Mouse (Mus musculus) intestine, postnatal 0 days (tissue): ENCODE measurements around the gene Sec14l2. TPM values are rescaled to one million over a fixed set of nuclear protein-coding genes. Genes with fewer than 3 reads are reported as not detected.

ENCODE experiments used
- ATAC-seq: fragments of 200-750 bp; cut with Nextera tagmentation; 2 replicates; pipeline ENCODE4 v1.8.0; 2017; ENCODE audit warnings: mild to moderate bottlenecking, moderate TSS enrichment, moderate library complexity
- H3K27ac ChIP-seq: fragments of 300-500 bp; sonication (generic); 2 replicates; pipeline ENCODE4 v1.5.1; 2014; ENCODE audit warnings: mild to moderate bottlenecking, low read depth, low read length, moderate library complexity
- H3K27me3 ChIP-seq: fragments of 300-500 bp; sonication (generic); replicated peaks from 2 replicates; pipeline ENCODE4 v1.6.1; 2014; ENCODE audit warnings: low read length, mixed read lengths; ENCODE audit not compliant: control insufficient read depth, insufficient read depth
- H3K36me3 ChIP-seq: fragments of 300-500 bp; sonication (generic); 2 replicates; pipeline ENCODE4 v1.6.1; 2014; ENCODE audit warnings: mild to moderate bottlenecking, moderate library complexity; ENCODE audit not compliant: control insufficient read depth, insufficient read depth
- H3K4me1 ChIP-seq: fragments of 300-500 bp; sonication (generic); replicated peaks from 2 replicates; pipeline ENCODE4 v1.6.1; 2014; ENCODE audit warnings: antibody characterized with exemption, low read length, mixed read lengths; ENCODE audit not compliant: control insufficient read depth, insufficient read depth
- H3K4me2 ChIP-seq: fragments of 300-500 bp; sonication (generic); replicated peaks from 2 replicates; pipeline ENCODE4 v1.6.1; 2014; ENCODE audit warnings: low read depth, mild to moderate bottlenecking, moderate library complexity
- H3K4me3 ChIP-seq: fragments of 300-500 bp; sonication (generic); 2 replicates; pipeline ENCODE4 v1.5.1; 2014; ENCODE audit warnings: low read depth, low read length
- H3K9ac ChIP-seq: fragments of 300-500 bp; sonication (generic); 2 replicates; pipeline ENCODE4 v1.6.1; 2014; ENCODE audit warnings: mild to moderate bottlenecking, low read depth, low read length
- H3K9me3 ChIP-seq: fragments of 300-500 bp; sonication (generic); 2 replicates; pipeline ENCODE4 v1.6.1; 2016; ENCODE audit warnings: mixed run types; ENCODE audit not compliant: control insufficient read depth
- CTCF ChIP-seq: sonication (generic); IDR thresholded peaks from 2 replicates; pipeline ENCODE4 v1.5.1; 2016; ENCODE audit warnings: low read depth, mild to moderate bottlenecking, control low read depth, antibody characterized with exemption, moderate library complexity
- WGBS: fragments of 180-500 bp; shearing (Covaris S2); extraction: QIAGEN DNeasy Blood & Tissue Kit; methylation state at CpG from one replicate; pipeline ENCODE4 v1.1.7; 2014; 5-methylcytosine and 5-hydroxymethylcytosine counted together
- polyA plus RNA-seq: library from polyadenylated mRNA; unstranded; fragments of >200 nt; fragmentation: Nextera tagmentation; extraction: Ambion mirVana; gene quantifications from 2 replicates; pipeline ENCODE4 v1.2.1, GENCODE M21; 2015

Gene Sec14l2
- polyA plus RNA-seq, 1 experiment from 2014 or later, result 7.6 TPM

DNA sequence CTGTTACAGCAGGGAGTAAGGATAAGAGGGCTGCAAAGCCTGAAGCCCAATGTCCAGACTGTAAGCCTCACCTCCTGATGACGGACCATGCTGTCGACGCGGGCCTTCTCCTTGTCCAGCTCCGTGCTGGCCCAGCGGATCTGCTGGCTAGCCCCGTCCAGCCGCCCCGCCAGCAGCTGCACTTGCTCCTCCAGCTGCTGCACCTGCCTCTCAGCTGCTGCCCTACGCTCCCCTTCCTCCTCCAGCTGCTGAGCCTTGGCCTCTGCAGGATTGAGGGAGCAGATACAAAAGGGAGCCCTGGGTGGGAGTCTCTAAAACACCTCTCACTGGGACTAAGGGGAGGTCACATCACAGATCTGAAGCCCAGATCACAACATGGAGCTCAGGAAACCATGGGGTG lies 23.9 kb upstream of the Sec14l2 start:
- H3K4me1 ChIP-seq, result no peaks in the 10 kb centered on the region
- H3K4me3 ChIP-seq, result no peak overlapping the region
- 89% methylated on average over 10 of the region's 10 CpGs for WGBS
- no peak overlapping the region for H3K27ac ChIP-seq
- H3K27me3 ChIP-seq, result no peaks in the 10 kb centered on the region
- H3K9me3 ChIP-seq, result no peaks in the 10 kb centered on the region
- H3K36me3 ChIP-seq, result peaks cover 20% of the 10 kb centered on the region
- H3K4me2 ChIP-seq, result no peak overlapping the region
- TF ChIP-seq CTCF, result no peak
- ATAC-seq, result no peak
- no peak overlapping the region for H3K9ac ChIP-seq

DNA sequence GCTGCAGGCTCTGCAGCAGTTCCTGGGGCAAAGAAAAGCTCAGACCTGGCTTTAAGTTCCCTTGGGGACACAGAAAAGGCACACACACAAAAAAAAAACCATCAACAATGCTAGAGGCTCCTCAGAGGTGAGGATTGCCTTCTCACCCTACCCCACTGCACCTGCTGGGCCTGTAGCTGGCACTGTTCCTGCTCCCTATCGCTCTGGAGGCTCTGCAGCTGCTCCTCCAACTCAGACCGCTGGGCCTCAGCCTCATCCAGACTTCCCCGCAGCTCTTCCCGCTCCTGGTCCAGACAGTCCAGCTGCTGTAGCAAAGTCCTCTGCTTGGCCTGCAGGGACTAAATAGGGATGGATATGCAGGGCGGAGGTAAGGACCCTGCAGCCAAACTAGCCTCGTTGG lies 23.2 kb upstream of the Sec14l2 start:
- no peak for ATAC-seq
- H3K9ac ChIP-seq, result no peak overlapping the region
- no peak overlapping the region for H3K4me3 ChIP-seq
- no peak overlapping the region for H3K27ac ChIP-seq
- H3K9me3 ChIP-seq, result no peaks in the 10 kb centered on the region
- no peaks in the 10 kb centered on the region for H3K27me3 ChIP-seq
- WGBS, result 76% methylated on average over 6 of the region's 6 CpGs
- H3K36me3 ChIP-seq, result peaks cover 28% of the 10 kb centered on the region
- H3K4me2 ChIP-seq, result no peak overlapping the region
- TF ChIP-seq CTCF, result no peak
- H3K4me1 ChIP-seq, result no peaks in the 10 kb centered on the region

DNA sequence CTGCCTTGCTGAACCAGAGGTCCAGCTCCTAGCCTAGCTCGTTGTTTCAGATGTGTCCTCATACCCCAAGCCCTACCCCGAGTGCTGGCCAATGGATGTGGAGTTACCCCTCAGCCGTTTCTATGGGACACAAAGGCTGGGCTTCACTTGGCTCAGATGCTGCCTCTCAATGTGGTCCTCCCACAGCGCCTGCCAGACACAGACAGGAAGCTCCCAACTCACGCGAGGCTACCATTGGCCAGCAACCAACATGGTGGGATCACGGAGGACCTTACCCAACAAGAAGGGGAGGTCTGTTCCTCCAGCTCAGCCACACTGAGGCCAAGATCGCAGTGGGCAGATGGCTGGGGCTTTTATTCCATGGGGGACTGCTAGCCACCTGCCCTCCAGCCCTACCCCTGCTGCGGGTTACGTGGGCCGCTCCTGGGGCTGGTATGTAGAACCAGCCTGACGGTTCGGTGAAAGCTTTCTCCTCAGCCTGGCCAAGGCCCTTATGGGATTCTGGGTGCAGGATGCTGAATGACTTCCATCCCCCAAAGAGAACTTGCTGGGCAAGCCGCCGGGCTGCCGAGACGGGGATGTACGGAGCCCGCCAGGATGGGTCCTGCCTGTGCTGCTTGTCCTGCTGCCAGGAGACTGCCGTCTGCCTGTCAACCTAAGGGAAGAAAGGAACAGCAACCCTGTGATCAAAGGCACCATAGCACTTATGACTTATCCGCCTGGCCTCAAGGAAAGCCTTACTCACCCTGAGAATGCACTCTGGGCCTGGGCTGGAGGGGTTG lies 20.3 kb upstream of the Sec14l2 start:
- H3K9ac ChIP-seq, result no peak overlapping the region
- H3K9me3 ChIP-seq, result no peaks in the 10 kb centered on the region
- no peak overlapping the region for H3K4me3 ChIP-seq
- no peak for ATAC-seq
- peaks cover 57% of the 10 kb centered on the region for H3K36me3 ChIP-seq
- 92% methylated on average over 21 of the region's 21 CpGs for WGBS
- TF ChIP-seq CTCF, result no peak
- H3K27ac ChIP-seq, result no peak overlapping the region
- no peak overlapping the region for H3K4me2 ChIP-seq
- no peaks in the 10 kb centered on the region for H3K27me3 ChIP-seq
- H3K4me1 ChIP-seq, result no peaks in the 10 kb centered on the region

GRCm38 (mm10) chr11:4142352-4142751 lies 19.1 kb upstream of the Sec14l2 start:
- H3K4me3 ChIP-seq, result no peak overlapping the region
- no peak overlapping the region for H3K27ac ChIP-seq
- 87% methylated on average over 4 of the region's 4 CpGs for WGBS
- H3K36me3 ChIP-seq, result peaks cover 67% of the 10 kb centered on the region
- H3K27me3 ChIP-seq, result no peaks in the 10 kb centered on the region
- no peak for ATAC-seq
- TF ChIP-seq CTCF, result no peak
- no peak overlapping the region for H3K4me2 ChIP-seq
- no peak overlapping the region for H3K9ac ChIP-seq
- no peaks in the 10 kb centered on the region for H3K9me3 ChIP-seq
- H3K4me1 ChIP-seq, result no peaks in the 10 kb centered on the region

- Histone ChIP-seq H3K4me2 (no peak overlapping the region), H3K9me3 (no peaks in the 10 kb centered on the region), H3K9ac (no peak overlapping the region), H3K27ac (no peak overlapping the region), H3K4me3 (no peak overlapping the region), H3K27me3 (no peaks in the 10 kb centered on the region), H3K4me1 (no peaks in the 10 kb centered on the region), H3K36me3 (peaks cover 67% of the 10 kb centered on the region)
- no peak for ATAC-seq
- TF ChIP-seq CTCF, result no peak
Observed at GRCm38 (mm10) chr11:4141505-4141904, 18.3 kb upstream of the Sec14l2 start.

DNA sequence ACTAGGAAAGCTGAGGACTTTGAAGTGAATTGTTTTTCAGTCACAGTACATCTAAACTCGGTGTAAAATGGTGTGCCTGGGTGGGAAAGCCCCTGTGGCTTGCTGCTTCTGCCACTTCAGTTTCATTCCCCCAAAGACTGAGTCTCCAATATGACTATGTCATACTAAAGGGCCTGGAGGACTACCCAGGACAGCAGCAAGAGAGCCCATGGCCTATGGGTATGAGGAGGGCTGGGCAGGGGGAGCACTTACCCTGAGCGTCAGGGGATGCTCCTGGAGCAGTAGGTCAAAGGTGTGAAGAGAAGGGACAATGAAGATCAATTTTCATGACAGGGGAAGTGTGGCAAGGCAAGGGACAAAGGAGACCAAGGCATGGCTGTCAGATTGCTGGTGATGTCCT lies 15.7 kb upstream of the Sec14l2 start:
- peaks cover 64% of the 10 kb centered on the region for H3K36me3 ChIP-seq
- no peak for TF ChIP-seq CTCF
- H3K27ac ChIP-seq, result no peak overlapping the region
- H3K27me3 ChIP-seq, result no peaks in the 10 kb centered on the region
- ATAC-seq, result no peak
- 83% methylated on average over 2 of the region's 2 CpGs for WGBS
- no peaks in the 10 kb centered on the region for H3K9me3 ChIP-seq
- H3K4me3 ChIP-seq, result no peak overlapping the region
- H3K4me1 ChIP-seq, result peaks cover 6% of the 10 kb centered on the region; the same call in 1 of the 2 replicates
- no peak overlapping the region for H3K4me2 ChIP-seq
- H3K9ac ChIP-seq, result no peak overlapping the region
